Mouse (Mus musculus): ENCODE measurements at regions not wholly inside any gene's neighbourhood (a gene's known extent, or its start where the extent isn't known, plus 50 kb on each side); places are given as distances from the start of the nearest gene placed in this dataset.
A peak's percentile ranks its signal among the peaks of the same experiment; 100 is the strongest.

DNA sequence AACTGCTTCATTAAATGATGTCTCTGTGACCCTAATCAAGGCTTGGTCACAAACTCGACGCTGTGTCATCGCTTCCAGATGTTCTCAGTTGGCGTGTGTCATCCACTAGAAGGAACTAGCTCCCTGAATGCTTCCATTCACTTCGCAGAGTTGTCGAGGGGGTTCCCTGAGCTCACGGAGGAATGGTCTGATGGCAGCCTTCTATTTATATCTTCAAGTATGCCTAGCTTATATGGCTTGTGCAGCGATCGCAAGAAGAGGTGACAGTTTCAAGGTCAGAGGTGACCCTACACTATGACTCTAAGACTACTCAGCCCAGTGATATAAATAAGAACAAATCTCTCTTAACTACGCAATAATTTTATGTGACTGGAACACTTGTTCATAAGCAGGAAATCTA is 126.3 kb downstream of the Nr4a2 start:
- no peak for DNase-seq (ENCODE audit: inconsistent age in 2 of 2, low spot score in 1 of 2)

DNA sequence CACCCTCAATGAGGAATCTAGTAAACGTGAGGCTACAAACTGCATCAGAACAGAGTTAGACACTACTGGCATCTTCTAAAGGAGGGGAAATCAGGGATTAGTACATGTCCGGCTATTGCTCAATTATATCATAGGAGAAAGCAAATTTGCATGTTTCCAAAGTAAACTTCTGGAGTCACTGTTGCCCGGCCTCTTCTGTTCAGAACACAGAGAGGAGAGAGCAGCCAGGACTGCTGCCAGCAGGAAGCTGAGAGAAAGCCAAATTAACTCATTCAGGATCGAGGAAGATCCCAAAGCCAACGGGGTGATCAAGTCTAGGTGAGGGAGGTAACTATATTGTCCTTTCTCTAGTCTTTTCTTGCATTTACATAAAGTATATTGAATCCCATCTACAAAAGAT is 131.0 kb downstream of the Nr4a2 start:
- DNase-seq (ENCODE audit: inconsistent age in 2 of 2, low spot score in 1 of 2): no peak

DNA sequence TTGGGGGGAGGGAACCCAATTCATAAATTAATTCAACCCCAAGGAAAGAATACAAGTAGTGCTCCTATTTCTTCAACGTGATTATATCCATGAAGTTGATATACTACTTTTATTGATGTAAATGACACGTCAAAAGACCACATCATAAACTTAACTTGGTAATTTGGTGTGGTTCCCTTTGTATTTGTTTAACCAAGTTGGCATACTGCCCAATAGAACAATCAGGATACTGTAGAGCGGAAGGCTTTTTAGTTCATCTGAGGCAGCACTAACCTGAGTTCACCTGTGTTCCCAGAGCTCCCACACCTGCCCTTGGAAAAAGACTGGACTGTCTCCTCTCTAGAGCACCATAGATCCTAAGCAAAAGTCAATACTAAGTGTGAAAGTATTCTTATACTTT is 132.0 kb downstream of the Nr4a2 start:
- no peak for DNase-seq (ENCODE audit: inconsistent age in 2 of 2, low spot score in 1 of 2)

DNA sequence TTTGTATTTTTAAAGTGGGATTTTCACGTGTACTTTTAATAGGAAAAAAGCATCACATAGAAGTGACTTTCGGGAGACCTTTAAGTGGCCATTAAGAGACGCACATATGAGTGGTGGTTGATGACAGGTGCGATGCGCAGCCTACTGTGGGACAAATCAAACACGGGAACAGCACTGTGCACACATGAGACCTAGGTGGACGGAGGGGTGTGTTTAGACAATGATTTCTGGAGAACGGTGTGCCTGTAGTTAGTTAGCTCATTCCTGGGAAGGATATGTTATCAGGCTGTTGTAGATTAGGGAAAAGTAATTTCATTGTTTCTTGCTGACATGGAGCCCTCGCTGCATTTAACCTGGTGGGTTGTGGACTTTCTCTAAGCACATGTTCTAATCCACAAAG is 133.0 kb downstream of the Nr4a2 start:
- no peak for DNase-seq (ENCODE audit: inconsistent age in 2 of 2, low spot score in 1 of 2)

DNA sequence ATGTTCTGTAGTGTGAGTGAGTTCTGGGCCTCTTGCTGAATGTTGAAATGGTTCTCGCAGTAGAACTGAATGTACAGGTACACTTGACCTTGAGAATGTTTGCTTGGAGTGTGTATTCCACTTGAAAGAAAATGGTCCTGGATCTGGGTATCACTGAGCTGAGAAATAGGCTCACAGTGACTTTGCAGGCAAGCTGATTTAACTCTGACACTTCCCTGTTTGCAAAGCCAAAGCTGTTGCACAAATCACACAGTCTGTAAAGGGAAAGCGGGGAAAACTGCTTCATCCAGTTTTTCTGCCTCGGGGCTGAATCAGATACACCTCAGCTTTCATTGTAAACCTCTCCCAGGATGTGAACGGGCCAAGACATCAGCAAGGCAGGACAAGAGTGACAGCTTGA is 140.6 kb downstream of the Nr4a2 start:
- no peak for DNase-seq (ENCODE audit: inconsistent age in 2 of 2, low spot score in 1 of 2)

DNA sequence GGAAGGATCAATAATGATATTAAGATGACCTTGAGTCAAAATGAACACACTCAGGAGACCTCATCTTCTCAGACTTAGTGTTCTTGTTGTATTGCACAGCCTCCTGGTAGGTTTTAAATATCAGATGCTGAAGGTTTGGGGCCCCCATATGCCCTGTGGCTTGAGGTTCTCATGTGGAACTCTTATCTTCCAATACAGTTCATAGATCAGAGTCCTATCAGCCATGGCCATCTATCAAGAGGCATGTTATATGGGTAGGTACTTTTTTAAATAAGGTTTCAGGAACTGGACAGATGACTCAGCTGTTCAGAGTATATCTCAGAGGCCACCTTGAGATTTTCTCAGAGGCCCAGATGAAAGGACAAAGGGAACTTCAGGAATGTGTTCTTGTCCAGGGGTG is 143.2 kb downstream of the Nr4a2 start:
- DNase-seq (ENCODE audit: inconsistent age in 2 of 2, low spot score in 1 of 2): no peak

DNA sequence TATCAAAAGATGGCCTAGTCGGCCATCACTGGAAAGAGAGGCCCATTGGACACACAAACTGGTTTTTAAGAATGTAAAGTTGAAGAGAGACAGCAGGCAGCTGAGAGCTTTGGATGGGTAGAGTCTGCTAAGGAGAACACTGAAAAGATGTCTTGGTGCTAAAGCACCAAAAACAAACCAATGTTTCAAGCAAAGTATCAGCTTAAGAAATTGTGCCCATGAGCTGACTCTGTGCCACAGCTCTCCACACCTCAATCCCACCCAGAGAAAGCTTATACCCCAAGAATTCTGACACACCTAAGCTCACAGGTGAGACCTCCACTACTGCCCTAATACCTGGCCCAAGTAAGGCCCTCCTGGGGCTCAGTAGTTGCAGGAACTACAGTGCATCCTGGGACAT is 148.1 kb downstream of the Nr4a2 start:
- DNase-seq (ENCODE audit: inconsistent age in 2 of 2, low spot score in 1 of 2): no peak

DNA sequence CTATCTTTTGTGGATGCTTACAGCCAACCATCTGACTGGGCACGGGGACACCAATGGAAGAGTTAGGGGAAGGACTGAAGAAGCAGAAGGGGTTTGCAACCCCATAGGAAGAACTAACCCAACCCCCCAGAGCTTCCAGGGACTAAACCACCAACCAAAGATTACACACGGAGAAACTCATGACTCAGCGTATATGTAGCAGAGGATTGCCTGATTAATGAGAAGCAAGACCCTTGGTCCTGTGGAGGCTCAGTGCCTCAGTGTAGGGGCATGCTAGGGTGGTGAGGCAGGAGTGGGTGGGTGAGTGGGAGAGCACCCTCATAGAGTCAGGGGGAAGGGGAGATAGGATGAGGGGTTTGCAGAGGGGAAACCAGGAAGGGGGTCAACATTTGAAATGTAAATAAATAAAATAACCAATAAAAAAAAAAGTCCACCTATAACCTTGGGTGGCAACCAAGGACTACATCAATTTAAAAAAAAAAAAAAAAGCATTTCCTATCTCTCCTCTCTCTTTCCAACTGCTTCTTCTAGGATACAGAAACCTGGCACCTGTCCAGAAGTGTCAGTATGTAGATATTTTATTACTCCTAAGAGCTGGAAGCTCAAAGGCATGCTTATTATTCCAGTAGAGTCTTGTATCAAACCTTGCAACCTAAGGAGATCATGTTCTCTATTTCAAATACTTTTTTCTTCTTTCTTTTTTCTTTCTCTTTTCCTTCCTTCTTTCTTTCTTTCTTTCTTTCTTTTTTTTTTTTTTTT is 159.7 kb downstream of the Nr4a2 start:
- DNase-seq (ENCODE audit: inconsistent age in 2 of 2, low spot score in 1 of 2): peak in 1 of 2 experiments; percentile 26

DNA sequence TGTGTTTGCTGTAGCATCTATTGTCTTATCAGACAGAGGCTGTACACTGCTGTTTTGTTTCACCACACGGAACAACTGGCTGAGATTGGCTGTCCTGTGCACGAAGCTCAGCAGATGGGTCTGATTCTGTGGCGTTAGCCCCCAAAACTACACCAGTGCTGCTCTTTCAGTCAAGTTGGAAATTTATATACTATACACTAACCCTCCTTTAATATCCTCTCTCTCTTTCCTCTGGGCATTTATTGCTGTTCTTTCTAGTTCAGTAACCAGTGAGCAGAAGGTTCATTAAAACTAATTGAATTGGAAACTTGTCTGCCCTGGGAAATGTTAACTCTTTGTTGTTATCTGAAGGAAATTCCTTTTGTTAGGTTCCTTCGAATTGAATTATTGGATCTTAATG is 164.1 kb downstream of the Nr4a2 start:
- no peak for DNase-seq (ENCODE audit: inconsistent age in 2 of 2, low spot score in 1 of 2)

DNA sequence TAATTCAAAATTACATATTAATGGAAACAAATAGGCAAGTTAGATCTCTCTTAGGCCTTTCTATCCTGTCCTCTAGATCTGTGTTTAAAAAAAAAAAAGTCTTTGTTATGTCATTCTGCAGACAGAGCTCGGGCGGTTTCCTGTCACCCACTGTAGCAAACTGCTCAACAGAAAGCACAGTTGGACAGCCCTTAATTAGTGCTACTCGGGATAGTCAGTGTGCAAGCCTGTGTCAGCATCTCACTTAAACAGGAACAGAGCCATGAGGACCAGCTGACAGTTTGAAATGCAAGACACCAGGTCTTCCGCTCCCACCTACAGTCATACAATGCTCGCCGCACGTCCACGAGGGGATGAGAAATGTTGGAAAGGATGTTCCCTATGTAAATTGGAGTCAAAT is 170.5 kb downstream of the Nr4a2 start:
- no peak for DNase-seq (ENCODE audit: inconsistent age in 2 of 2, low spot score in 1 of 2)

DNA sequence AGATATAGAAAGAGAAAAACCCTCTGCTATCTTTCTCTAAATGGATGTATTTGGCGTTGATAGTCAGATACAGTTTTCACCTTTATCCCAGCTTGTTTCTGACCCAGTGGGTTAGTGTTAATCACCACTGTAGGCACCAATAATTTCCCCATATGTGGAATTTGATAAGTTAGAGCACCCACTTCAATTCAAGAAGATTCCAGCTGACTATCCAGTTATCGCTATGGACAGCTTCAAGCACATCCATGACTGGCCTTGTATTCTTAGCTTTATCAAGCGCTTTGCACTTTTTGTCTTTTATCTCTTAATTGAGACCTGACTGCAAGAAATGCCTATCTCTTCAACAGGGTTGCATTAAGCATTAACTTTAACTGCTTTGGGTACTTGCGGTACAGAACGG is 211.3 kb downstream of the Nr4a2 start:
- no peak for DNase-seq (ENCODE audit: inconsistent age in 2 of 2, low spot score in 1 of 2)

DNA sequence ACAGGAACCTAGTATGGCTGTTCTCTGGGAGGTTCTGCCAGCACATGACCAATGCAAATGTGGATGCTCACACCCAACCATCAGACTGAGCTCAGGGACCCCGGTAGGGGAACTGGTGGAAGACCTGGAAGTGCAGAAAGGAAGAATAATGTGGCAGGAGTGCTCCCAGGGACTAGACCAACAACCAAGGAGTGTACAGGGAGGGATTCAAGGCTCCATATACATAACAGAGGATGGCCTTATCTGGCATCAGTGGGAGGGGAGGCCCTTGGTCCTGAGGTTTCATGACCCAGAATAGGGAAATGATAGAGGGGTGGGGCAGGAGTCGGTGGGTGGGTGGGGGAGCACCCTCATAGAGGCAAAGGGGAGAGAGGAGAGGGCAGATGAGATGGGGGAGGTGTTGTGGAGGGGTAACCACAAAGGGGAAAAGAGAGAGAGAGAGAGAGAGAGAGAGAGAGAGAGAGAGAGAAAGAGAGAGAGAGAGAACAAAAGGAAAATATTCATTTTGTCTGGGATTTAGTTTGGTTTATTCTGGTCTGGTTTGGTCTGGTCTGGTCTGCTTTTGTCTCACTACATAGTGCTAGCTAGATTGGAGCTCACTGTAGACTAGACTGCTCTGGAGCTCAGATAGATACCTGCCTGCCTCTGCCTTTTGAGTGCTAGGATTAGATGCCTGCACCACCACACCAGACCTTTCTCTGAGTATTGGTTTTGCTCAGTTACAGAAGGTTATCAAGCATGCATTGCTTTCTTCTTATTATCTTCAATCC is 214.5 kb downstream of the Nr4a2 start:
- DNase-seq (ENCODE audit: inconsistent age in 2 of 2, low spot score in 1 of 2): no peak

DNA sequence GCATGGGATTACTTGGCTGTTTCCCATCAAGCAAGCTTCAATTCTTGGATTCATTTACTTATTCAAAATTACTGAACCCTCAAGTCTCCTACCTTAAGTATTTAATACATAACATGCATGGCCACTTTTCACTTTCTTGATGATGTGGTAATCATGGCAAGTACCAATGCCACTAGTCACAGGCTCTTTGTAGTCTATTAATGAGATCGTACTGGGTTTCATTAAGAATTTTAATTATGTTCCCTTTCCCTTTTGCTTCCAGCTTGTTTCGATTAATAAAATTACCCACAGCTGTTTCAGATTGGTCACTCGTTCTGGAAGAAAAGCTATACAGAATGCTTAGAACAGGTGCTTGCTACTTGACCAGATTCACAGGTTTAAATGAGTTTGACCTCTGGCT is 238.6 kb downstream of the Nr4a2 start:
- DNase-seq (ENCODE audit: inconsistent age in 2 of 2, low spot score in 1 of 2): no peak

DNA sequence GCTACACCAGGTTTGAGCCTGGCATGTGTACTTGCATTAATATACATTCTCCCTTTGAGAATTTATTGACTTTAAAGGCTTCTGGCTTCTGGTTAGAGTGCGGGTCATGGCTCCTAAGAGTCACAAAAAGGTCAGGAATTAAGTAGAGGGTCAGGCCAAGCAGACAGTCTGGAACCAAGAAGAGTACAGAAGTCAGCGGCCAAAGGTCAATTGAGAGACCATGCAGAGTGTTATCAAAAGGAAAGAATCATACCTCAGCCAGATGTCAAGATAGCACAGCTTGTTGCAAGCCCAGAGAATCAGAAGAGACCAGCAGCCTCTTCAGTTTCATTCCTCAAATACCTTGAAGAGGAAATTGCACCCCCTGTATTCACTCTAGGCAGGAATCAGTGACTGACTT is 263.0 kb downstream of the Nr4a2 start:
- no peak for DNase-seq (ENCODE audit: inconsistent age in 2 of 2, low spot score in 1 of 2)

DNA sequence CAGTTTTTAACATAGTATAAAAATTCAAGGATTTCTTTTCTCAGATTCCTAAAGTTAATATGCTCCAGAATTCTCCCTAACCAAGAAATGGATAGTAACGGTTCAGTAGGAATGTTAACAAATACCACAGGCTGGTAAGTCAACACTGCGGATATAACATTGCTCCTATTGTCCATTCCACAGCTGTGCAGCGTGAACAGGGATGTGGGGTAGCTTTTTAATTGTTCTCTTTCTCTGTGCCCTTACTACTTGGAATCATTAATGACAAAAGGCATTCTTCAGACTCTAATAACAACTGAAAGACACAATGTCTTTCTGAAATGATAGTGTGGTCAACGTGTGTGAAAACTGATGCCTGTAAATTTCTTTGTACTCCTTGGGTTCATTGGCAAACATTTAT is 303.3 kb downstream of the Nr4a2 start:
- no peak for DNase-seq (ENCODE audit: inconsistent age in 2 of 2, low spot score in 1 of 2)

DNA sequence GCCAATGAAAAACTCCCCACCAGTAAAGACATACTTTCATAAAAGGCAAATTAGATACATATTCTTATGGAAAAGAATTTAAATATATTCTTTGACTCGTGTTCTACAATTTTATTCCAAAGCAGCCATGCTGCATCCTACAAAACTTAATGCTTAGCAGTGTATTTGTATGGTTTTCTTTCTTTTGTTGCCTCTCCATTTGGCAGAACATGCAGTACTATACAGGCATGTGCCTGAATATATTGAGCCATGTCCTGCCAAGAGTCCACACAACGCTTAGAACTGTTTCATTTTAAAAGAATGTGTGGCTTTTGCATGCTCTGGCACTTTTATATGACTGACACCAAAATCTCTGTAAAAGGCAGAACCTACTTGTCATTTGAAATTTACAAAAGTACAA is 339.0 kb downstream of the Nr4a2 start:
- DNase-seq (ENCODE audit: inconsistent age in 2 of 2, low spot score in 1 of 2): no peak

Data from adrenal gland, adult (tissue).